Mouse (Mus musculus) limb, embryonic 14.5 days (tissue): ENCODE measurements around the gene Ikzf1. TPM values are rescaled to one million over a fixed set of nuclear protein-coding genes. Genes with fewer than 3 reads are reported as not detected.

Experiments
- ATAC-seq: fragments of 200-750 bp; cut with Nextera tagmentation; 2 replicates; pipeline ENCODE4 v1.8.0; 2017; ENCODE audit warnings: low read depth, moderate number of reproducible peaks, moderate TSS enrichment; ENCODE audit not compliant: low FRiP score
- DNase-seq: peaks from one replicate; pipeline ENCODE4 v3.0.0-alpha.2; 2015; ENCODE audit warnings: low spot score
- H3K27ac ChIP-seq: fragments of 300-500 bp; sonication (generic); replicated peaks from 2 replicates; pipeline ENCODE4 v1.5.1; 2014; ENCODE audit warnings: low read depth, mild to moderate bottlenecking, low read length, moderate library complexity, mixed read lengths
- H3K27me3 ChIP-seq: fragments of 300-500 bp; sonication (generic); 2 replicates; pipeline ENCODE4 v1.6.1; 2014; ENCODE audit warnings: low read length, mixed read lengths; ENCODE audit not compliant: control insufficient read depth, insufficient read depth
- H3K36me3 ChIP-seq: fragments of 300-500 bp; sonication (generic); 2 replicates; pipeline ENCODE4 v1.6.1; 2014; ENCODE audit warnings: mild to moderate bottlenecking, low read length, moderate library complexity, mixed read lengths; ENCODE audit not compliant: control insufficient read depth, insufficient read depth
- H3K4me1 ChIP-seq: fragments of 300-500 bp; sonication (generic); 2 replicates; pipeline ENCODE4 v1.6.1; 2014; ENCODE audit warnings: antibody characterized with exemption, low read length, mixed read lengths; ENCODE audit not compliant: control insufficient read depth, insufficient read depth
- H3K4me2 ChIP-seq: fragments of 300-500 bp; sonication (generic); replicated peaks from 2 replicates; pipeline ENCODE4 v1.6.1; 2014; ENCODE audit warnings: low read depth, mild to moderate bottlenecking, low read length, moderate library complexity; ENCODE audit not compliant: severe bottlenecking
- H3K4me3 ChIP-seq: fragments of 300-500 bp; sonication (generic); replicated peaks from 2 replicates; pipeline ENCODE4 v1.5.1; 2014; ENCODE audit warnings: low read length
- H3K9ac ChIP-seq: fragments of 300-500 bp; sonication (generic); 2 replicates; pipeline ENCODE4 v1.6.1; 2014; ENCODE audit warnings: mild to moderate bottlenecking, low read depth, low read length, moderate library complexity; ENCODE audit not compliant: severe bottlenecking
- H3K9me3 ChIP-seq: fragments of 300-500 bp; sonication (generic); 2 replicates; pipeline ENCODE4 v1.6.1; 2016; ENCODE audit warnings: low read length; ENCODE audit not compliant: control insufficient read depth
- POLR2A ChIP-seq: fragments of 200-500 bp; IDR thresholded peaks from 2 replicates; pipeline ENCODE4 v1.8.0; 2012; ENCODE audit warnings: inconsistent platforms, mild to moderate bottlenecking, moderate library complexity, borderline replicate concordance; ENCODE audit not compliant: insufficient read depth, insufficient read length; ENCODE audit errors: extremely low read depth
- WGBS: fragments of 180-500 bp; shearing (Covaris S2); extraction: QIAGEN DNeasy Blood & Tissue Kit; methylation state at CpG from one replicate; pipeline ENCODE4 v1.1.7; 2014; 5-methylcytosine and 5-hydroxymethylcytosine counted together
- polyA plus RNA-seq, 2 experiments: library from polyadenylated mRNA; depleted of rRNA in 1 of 2; stranded (reverse) in 1 of 2; unstranded in 1 of 2; fragments of >200 nt; fragmentation: Nextera tagmentation in 1 of 2; extraction: Ambion mirVana in 1 of 2; gene quantifications; 2 replicates each; pipeline versions ENCODE4 v1.2.1 to v1.2.3; 2012 to 2014

Gene Ikzf1
- polyA plus RNA-seq, 2 experiments = 3.5 to 5.0 TPM

- Histone ChIP-seq H3K4me1 (no peaks in the 10 kb centered on the region), H3K4me3 (no peak overlapping the region), H3K4me2 (no peak overlapping the region), H3K27ac (no peak overlapping the region), H3K9ac (no peak overlapping the region), H3K9me3 (no peaks in the 10 kb centered on the region), H3K27me3 (no peaks in the 10 kb centered on the region), H3K36me3 (no peaks in the 10 kb centered on the region)
- ATAC-seq (no peak), DNase-seq (no peak)
- no peak for TF ChIP-seq POLR2A
- 71% methylated on average over 4 of the region's 4 CpGs for WGBS
These were observed 26.0 kb upstream of the Ikzf1 start for GRCm38 (mm10) chr11:11658834-11659233.

DNA sequence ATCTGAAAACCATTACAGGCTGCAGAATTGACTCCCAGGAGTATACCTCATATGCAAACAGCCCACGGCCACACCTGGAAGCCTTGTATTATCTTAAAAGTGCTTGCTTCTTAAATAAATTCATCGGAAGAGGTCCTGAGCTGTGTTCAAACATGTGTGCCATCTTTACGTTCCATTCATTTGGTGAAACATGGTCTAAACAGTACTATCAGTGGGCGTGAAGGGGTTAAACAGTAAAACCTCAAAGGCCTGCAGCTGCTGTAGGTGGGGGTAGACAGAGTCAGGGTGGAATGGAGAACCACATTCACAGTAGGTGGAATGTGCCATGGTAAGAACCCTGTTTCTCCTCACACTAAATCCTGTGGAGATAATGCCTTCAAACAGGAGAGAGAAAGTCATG lies 24.2 kb upstream of the Ikzf1 start:
- TF ChIP-seq POLR2A = no peak
- no peak overlapping the region for H3K27ac ChIP-seq
- no peaks in the 10 kb centered on the region for H3K36me3 ChIP-seq
- H3K9ac ChIP-seq = no peak overlapping the region
- no peak overlapping the region for H3K4me3 ChIP-seq
- no peaks in the 10 kb centered on the region for H3K4me1 ChIP-seq
- WGBS = 54% methylated on average over 4 of the region's 4 CpGs
- no peak for ATAC-seq
- no peaks in the 10 kb centered on the region for H3K9me3 ChIP-seq
- no peak for DNase-seq
- no peak overlapping the region for H3K4me2 ChIP-seq
- no peaks in the 10 kb centered on the region for H3K27me3 ChIP-seq

- no peaks in the 10 kb centered on the region for H3K36me3 ChIP-seq
- H3K4me3 ChIP-seq = no peak overlapping the region
- H3K4me1 ChIP-seq = no peaks in the 10 kb centered on the region
- no peak for TF ChIP-seq POLR2A
- ATAC-seq (no peak), DNase-seq (no peak)
- no peaks in the 10 kb centered on the region for H3K27me3 ChIP-seq
- H3K27ac ChIP-seq = no peak overlapping the region
- no peaks in the 10 kb centered on the region for H3K9me3 ChIP-seq
- H3K9ac ChIP-seq = no peak overlapping the region
- no peak overlapping the region for H3K4me2 ChIP-seq
- 82% methylated on average over 4 of the region's 4 CpGs for whole genome bisulfite sequencing
These were observed 17.4 kb upstream of the Ikzf1 start for GRCm38 (mm10) chr11:11667254-11667921.

- H3K36me3 ChIP-seq = no peaks in the 10 kb centered on the region
- H3K4me2 ChIP-seq = no peak overlapping the region
- 92% methylated on average over 3 of the region's 3 CpGs for WGBS
- H3K9me3 ChIP-seq = no peaks in the 10 kb centered on the region
- no peaks in the 10 kb centered on the region for H3K4me1 ChIP-seq
- H3K27me3 ChIP-seq = no peaks in the 10 kb centered on the region
- DNase-seq (no peak), ATAC-seq (no peak)
- no peak overlapping the region for H3K4me3 ChIP-seq
- H3K9ac ChIP-seq = no peak overlapping the region
- no peak for TF ChIP-seq POLR2A
- no peak overlapping the region for H3K27ac ChIP-seq
These were observed 16.9 kb upstream of the Ikzf1 start for GRCm38 (mm10) chr11:11667922-11668290.

GRCm38 (mm10) chr11:11672974-11673373 lies 11.8 kb upstream of the Ikzf1 start:
- H3K9me3 ChIP-seq = no peaks in the 10 kb centered on the region
- H3K36me3 ChIP-seq = no peaks in the 10 kb centered on the region
- 65% methylated on average over 4 of the region's 4 CpGs for WGBS
- DNase-seq (no peak), ATAC-seq (no peak)
- no peak overlapping the region for H3K4me3 ChIP-seq
- H3K4me1 ChIP-seq = no peaks in the 10 kb centered on the region
- no peak overlapping the region for H3K27ac ChIP-seq
- TF ChIP-seq POLR2A = no peak
- H3K9ac ChIP-seq = no peak overlapping the region
- H3K27me3 ChIP-seq = no peaks in the 10 kb centered on the region
- no peak overlapping the region for H3K4me2 ChIP-seq

DNA sequence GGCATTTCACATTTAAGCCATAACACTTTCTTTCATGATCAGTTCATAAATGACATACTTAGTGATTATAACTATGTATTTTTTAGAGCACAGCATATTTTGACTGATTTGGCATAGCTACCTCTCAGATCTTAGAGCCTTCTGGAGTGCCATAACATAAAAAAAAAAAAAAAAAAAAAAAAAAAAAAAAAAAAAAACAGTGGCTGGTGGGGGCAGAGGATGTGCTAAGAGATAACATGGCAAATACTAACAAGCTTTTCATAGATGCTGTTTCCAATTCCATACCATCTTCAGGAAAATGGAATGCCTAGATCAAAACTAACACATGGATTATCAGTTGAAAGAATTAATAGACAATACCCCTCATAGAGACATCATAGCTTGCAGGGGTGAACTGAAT lies 9.7 kb upstream of the Ikzf1 start:
- H3K36me3 ChIP-seq = no peaks in the 10 kb centered on the region
- no peaks in the 10 kb centered on the region for H3K27me3 ChIP-seq
- ATAC-seq (no peak), DNase-seq (no peak)
- H3K4me2 ChIP-seq = no peak overlapping the region
- no peak overlapping the region for H3K4me3 ChIP-seq
- no peaks in the 10 kb centered on the region for H3K9me3 ChIP-seq
- TF ChIP-seq POLR2A = no peak
- H3K4me1 ChIP-seq = no peaks in the 10 kb centered on the region
- H3K27ac ChIP-seq = no peak overlapping the region
- H3K9ac ChIP-seq = no peak overlapping the region
